Mouse (Mus musculus) gastrocnemius, postnatal 25 days (tissue): Measurements from ENCODE around the gene Tmem11. TPM values are rescaled to one million over a fixed set of nuclear protein-coding genes. Genes with fewer than 3 reads are reported as not detected.

ENCODE experiments used
- DNase-seq: peaks from one replicate; pipeline ENCODE4 v3.0.0; 2022
- total RNA-seq, 2 experiments: library from RNA; stranded (reverse); gene quantifications; 1 replicate in 1 of 2; 2 replicates in 1 of 2; pipeline ENCODE4 v1.2.3; 2021

The Tmem11 gene
- total RNA-seq, 2 experiments from 2014 or later, result 34.0 TPM

DNA sequence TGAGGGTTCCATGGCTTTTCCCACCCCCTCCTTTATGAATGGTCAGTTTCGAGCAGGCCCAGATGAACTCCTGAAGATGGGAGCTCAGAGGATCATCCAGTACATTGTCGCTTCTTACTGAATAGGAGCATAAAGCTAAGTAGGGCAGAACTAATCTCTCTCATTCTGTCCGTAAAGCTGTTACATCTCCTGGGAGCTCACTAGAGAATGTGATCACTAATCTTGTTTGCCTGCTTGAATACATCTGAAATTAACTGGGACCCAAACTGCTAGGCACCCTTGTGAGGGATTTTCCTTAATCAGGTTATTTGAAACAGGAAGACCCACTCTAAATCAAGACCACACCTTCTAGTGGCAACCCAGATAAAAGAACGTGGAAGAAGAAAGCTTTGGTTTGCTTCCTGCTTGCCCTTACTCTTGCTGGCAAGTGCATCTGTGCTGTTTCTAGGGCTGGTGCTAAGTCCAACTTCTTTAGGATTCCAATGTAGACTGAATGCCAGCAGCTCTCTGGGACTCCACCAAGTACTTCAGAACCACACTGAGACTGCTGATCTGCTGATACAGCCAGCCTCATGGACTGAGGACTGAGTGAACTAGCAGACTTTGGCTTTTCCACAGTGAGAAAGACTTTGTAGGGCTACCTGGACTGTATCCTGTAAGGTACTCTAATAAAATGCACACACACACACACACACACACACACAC, 51.7 kb downstream of the Tmem11 start:
- DNase-seq, result no peak

DNA sequence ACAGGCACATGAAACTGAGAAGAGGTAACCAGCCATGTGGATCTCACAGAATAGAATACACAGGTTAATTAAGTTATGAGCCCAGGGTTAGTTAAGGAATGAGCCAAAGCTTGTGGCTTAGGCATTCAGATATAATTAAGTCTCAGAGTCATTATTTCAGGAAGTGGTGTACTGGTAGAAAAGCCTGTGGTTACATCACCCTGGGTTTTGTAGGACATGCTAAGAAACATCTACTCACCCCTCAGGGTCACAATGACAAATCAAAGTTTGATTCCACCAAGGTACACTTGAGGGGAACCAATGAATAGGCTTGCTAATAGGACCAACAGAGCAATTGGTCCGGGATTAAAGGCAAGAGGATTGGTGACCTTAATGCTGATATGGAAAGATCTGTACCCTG, 52.4 kb downstream of the Tmem11 start:
- no peak for DNase-seq

DNA sequence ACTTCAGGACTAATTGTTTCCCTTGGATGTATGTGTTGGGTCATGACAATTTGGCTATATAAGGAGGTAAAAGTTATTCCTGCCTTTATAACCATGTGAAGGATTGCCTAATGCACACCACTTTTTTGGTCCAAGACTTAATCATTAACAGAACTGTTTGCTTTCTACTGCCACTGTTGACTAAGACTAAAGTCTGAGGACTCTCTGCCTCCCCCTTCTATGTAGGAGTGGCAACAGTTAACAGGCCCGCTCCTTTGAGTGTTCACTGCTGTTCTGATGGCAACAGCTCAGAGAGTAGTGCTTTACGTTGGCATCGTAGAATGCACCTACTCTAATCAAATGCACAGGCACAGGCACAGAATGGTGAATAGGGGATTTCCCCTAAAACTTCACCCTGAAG, 53.9 kb downstream of the Tmem11 start:
- no peak for DNase-seq

- no peak for DNase-seq
Observed at GRCm38 (mm10) chr11:60823771-60824170, 55.3 kb downstream of the Tmem11 start.

DNA sequence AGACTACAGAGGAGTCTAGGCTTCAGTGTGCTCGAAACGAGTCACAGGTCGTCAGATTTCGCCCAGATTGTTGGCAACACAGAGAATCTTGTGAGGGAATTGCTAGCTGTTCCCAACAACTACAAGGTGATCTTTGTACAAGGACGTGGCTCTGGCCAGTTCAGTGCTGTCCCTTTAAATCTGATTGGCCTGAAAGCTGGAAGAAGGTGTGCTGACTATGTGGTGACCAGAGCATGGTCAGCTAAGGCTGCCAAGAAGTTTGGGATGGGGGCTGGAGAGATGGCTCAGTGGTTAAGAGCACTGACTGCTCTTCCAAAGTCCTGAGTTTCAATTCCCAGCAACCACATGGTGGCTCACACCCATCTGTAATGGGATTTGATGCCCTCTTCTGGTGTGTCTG, 62.7 kb downstream of the Tmem11 start:
- DNase-seq, result no peak

Other genes starting within 250 kb of the Tmem11 start
- 1 to 10 TPM; 8.3 to 9.1 TPM for gene Llgl1, start 179.5 kb downstream of the Tmem11 start, total RNA-seq
- gene Flii, start 152.0 kb downstream of the Tmem11 start, total RNA-seq, result 10 to 100 TPM; 85.4 to 97.7 TPM
- 10 to 100 TPM; 73.9 to 91.2 TPM for gene Mief2, start 150.9 kb downstream of the Tmem11 start, total RNA-seq
- gene Top3a, start 101.9 kb downstream of the Tmem11 start, total RNA-seq, result 1 to 10 TPM; 3.2 to 3.3 TPM
- gene Smcr8, start 101.7 kb downstream of the Tmem11 start, total RNA-seq, result 10 to 100 TPM; 13.4 to 15.3 TPM
- 10 to 100 TPM in 1 of 2 experiments, 1 to 10 TPM in 1; 9.1 to 12.2 TPM for gene Shmt1, start 67.6 kb downstream of the Tmem11 start, total RNA-seq
- 10 to 100 TPM; 19.1 to 22.0 TPM for gene Dhrs7b, start 48.6 kb downstream of the Tmem11 start, total RNA-seq
- 10 to 100 TPM in 1 of 2 experiments, 1 to 10 TPM in 1; 9.5 to 10.3 TPM for gene Natd1, start 35.5 kb upstream of the Tmem11 start, total RNA-seq
- 100 to 1,000 TPM; 154 to 218 TPM for gene Map2k3, start 52.8 kb upstream of the Tmem11 start, total RNA-seq
- gene Kcnj12, start 143.3 kb upstream of the Tmem11 start, total RNA-seq, result 10 to 100 TPM; 44.5 to 45.1 TPM
- gene Tnfrsf13b, start 247.5 kb upstream of the Tmem11 start, total RNA-seq, result under 1 TPM; 0.20 to 0.75 TPM